Mouse (Mus musculus): ENCODE results near the gene Eif4a2.
"Not testable (repeated sequence)": the region's sequence is repeated elsewhere in the genome, so short reads cannot be mapped to it uniquely, and the experiment has no call there.

The Eif4a2 gene

DNA sequence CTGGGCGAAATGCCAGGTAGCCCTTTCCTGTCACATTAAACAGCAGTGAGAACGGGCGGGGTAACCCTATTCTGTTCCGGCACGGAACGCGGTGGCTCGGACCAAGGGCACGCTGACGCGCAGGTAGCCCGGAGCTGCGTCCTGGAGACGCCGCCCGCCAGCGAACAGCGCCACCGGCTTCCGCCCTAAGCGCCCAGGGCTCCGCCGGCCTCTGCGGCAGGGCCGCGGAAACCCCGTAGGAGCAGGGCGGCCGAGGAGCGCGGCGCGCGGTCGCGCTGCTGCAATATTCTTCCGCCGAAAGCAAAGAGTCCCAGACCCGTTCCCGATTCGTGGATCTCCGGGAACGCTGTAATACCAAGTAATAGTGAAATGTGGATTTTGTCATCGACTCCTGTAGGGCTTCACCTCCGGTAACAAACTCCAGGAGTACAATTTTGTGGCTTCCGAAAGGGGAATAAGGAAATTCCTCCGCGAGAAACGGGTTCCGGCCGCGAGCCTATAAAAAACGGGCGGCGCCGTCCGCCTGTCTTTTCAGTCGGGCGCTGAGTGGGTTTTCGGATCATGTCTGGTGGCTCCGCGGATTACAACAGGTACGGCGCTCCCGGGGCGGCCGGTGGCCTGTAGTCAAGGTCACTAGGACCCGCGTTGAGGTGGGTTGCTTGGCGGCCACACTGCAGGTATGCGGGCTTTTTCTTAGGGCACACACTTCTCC lies at the start of gene Eif4a2:
Gene Eif4a2, plus strand, starts transcription at position 214 of the 712 bp plus-strand sequence.
- peak; percentile 85 to 91 for DNase-seq (ENCODE audit: low spot score in 2 of 2)

DNA sequence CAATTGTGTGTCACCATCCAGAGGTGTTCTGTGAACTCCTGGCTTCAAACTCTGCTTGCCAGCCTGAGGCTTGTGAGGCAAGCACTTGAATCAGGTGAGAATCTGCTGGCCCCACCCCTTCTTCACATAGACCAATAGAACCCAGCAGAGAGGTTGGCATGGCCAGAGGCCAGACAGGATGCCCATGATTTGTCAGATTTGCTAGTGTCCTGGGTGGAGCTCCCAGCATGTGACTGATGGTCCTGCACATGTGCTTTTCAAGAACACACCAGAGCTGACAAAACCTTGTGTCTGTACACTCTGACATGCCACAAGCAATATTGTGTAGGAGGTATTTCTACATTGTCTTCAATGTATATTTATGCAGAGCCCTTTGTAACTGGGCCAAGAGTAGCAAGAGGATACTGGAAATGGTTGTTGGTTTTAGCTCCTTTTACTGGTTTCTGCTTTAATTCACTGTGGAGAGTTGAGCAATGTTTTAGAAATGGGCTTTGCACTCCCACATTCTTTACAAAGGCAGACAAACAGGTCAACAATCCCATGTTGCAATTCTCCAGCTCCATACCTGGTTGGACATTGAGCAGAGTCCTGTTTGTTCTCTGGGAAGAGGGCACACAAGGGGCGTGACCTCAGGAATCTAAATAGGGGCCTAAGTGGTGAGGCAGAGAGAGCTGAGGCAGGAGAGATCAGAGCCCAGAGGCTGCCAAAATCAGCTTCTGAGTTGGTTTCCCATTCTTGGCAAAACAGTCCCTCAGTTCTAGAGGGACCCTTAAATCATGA lies 49.4 kb upstream of the Eif4a2 start, which contains the start of gene Kng1:
Gene Kng1, plus strand, starts transcription at position 198 of the 780 bp plus-strand sequence.
- not testable (repeated sequence) for DNase-seq (ENCODE audit: low spot score in 2 of 2)

DNA sequence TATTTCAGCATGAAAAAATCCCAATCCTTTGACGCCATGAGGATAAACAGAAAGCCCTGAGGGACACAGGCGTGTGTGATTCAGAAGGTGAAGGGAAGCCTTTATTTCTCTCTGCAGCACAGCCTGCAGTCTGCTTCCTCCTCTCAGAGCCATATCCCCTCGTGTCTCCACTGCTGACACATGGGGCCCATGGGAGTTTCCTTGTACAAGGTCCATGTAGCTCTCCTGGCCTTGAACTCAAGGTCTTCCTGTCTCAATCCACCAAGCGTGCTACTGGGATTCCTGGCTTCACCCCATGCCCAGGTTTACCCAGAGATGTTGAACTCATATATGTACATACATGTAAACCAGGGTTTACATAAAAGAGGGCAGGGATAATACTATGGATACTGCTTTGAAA lies 47.6 kb upstream of the Eif4a2 start:
- DNase-seq (ENCODE audit: low spot score in 2 of 2) = not testable (repeated sequence)

DNA sequence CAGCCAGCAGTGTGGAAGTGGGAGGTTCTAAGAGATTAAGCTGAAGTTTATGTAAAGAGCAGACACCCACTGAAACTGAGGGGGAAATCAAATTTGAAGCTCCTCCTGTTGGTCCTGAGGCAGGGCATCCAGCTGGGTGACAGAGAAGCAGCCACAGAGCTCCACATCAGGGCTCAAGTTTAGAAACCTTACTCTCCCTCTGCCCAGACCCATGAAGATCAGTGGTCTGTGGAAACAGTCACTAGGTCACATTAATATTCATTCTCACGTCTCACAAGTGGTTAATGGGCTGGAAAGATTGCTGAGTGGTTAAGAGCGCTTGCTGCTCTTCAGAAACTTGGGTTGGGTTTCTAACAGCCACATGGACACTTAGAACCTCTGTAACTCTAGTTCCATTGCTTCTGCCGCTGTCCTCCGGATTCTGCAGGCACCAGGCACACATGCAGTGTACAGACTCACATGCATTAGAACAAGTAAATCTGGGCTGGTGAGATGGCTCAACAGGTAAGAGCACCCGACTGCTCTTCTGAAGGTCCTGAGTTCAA lies 46.4 kb upstream of the Eif4a2 start:
- DNase-seq (ENCODE audit: low spot score in 2 of 2) = not testable (repeated sequence)

DNA sequence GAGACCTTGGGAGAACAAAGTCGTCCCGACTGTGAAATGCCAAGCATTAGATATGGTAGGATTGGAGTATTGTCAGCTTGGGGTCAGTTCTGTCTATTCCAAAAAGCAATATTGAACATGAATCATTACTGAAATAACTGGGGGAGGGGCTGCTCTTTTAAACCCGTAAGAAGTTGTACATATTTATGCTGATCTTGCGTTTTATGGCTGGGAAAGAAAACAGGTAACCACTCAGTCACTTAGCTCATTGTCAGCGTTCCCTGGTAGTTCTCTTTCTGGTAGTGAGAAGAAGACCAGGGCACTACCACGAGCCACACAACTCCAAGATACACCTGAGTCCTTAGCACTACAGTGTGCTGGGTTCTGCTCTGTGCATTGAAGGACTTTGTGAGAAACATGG lies 29.7 kb upstream of the Eif4a2 start:
- not testable (repeated sequence) for DNase-seq (ENCODE audit: low spot score in 2 of 2)

DNA sequence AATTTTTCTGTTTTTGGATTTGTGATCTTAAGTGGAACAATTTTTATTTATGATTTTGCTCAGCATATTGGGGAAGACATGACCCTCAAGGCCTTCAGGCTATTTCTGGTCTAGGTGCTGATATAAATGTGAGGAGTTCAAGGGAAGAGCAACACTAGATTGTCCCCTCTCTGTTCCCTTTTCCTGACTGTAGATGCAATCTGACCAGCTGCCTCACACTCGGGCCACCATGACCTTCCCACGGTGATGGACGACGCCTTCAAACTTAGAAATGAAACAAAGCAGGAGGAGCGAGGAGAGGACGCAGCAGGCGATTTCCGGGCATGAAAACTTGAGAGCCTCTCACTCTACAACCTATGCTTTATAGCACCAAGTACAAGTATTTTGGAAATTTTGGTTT lies 20.1 kb upstream of the Eif4a2 start:
- not testable (repeated sequence) for DNase-seq (ENCODE audit: low spot score in 2 of 2)

DNA sequence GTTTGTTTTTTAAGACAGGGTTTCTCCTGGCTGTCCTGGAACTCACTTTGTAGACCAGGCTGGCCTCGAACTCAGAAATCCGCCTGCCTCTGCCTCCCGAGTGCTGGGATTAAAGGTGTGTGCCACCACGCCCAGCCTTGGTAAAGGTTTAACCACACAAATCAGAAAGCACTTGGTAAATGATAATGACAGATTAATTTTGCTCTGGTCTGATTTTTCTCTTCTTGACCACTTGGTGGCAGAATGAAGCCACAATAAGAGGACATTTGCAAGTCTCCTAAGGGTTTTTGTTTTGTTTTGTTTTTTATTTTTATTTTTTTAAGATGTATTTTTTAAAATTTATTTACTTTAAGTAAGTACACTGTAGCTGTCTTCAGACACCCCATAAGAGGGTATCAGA lies 19.5 kb upstream of the Eif4a2 start:
- not testable (repeated sequence) for DNase-seq (ENCODE audit: low spot score in 2 of 2)

DNA sequence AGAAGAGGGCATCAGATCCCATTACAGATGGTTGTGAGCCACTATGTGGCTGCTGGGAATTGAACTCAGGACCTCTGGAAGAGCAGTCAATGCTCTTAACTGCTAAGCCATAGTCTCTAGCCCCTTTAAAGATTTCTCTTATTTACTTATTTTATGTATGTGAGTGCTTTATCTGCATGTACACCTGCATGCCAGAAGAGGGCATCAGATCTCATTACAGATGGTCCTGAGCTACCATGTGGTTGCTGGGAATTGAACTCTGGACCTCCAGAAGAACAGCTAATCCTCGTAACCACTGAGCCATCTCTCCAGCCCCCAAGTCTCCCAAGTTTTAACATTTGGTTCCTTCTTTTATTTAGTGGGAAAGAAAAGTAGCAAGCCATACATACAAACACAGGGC lies 18.8 kb upstream of the Eif4a2 start:
- DNase-seq (ENCODE audit: low spot score in 2 of 2) = not testable (repeated sequence)

DNA sequence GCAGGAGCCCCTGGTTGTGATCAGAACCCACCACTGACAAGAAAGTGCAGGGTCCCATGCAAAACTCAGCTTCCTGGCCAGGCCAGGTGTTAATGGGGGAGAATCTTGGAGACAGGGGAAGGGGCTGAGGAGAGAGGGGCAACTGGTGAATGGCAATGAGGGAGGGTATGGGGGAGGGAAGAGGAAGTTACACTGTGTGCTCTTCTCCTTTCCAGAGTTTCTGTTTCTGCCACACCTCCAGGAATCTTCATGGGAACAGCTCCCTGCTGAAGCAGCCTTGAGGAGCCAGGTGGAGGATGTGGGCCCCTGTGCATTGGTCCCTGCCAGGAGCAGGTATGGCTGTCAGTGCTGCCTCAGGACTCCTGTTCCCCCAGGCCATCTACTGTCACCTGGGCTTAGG lies 15.9 kb upstream of the Eif4a2 start:
- not testable (repeated sequence) for DNase-seq (ENCODE audit: low spot score in 2 of 2)

DNA sequence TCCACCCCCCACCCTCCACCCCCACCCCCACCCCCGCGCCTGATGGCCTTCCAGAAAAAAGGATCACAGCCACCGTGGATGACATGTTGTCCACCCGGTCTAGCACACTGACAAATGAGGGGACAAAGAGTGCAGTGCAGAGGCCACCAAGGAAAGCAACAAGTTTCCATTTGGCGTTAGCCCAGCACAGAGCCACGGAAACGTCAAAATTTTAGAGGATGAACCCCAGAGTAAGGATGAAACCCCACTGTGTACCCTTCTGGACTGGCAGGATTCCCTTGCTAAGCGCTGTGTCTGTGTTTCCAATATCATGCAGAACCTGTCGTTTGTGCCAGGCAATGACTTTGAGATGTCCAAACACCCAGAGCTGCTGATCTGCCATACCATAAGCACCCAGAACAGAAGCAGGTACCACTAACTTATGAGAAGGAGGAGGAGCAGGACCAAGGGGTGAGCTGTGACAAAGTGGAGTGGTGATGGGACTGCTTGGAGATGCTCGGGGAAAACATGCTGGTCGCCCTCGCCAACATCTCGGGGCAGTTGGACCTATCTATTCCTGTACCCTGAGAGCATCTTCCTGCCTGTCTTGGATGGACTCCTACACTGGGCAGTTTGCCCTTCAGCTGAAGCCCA lies 13.8 kb upstream of the Eif4a2 start:
- DNase-seq (ENCODE audit: low spot score in 2 of 2) = no peak

DNA sequence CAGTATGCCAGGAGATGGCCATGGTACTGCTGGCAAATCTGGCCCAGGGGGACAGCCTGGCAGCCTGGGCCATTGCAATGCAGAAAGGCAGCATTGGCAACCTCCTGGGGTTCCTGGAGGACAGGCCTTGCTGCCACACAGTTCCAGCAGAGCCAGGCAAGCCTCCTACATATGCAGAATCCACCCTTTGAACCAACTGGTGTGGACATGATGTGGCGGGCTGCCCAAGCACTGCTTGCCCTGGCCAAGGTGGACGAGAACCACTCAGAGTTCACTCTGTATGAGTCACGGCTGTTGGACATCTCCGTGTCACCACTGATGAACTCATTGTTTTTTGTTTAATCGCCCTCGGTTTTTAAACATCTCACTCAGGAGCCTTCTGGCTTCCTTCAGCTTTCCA lies 13.1 kb upstream of the Eif4a2 start:
- DNase-seq (ENCODE audit: low spot score in 2 of 2) = no peak

DNA sequence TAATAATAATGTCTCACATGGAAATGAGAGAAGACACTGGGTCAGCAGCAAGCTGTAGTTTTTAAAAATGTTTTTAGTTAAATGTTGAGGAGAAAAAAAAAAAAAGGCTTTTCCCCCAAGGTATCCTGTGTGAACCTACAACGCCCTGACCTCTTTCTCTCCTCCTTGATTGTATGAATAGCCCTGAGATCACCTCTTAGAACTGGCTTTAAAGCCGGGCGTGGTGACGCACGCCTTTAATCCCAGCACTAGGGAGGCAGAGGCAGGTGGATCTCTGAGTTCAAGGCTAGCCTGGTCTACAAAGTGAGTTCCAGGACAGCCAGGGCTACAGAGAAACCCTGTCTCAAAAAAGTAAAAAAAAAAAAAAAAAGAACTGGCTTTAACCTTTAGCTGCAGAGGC lies 11.7 kb upstream of the Eif4a2 start:
- DNase-seq (ENCODE audit: low spot score in 2 of 2) = not testable (repeated sequence)

DNA sequence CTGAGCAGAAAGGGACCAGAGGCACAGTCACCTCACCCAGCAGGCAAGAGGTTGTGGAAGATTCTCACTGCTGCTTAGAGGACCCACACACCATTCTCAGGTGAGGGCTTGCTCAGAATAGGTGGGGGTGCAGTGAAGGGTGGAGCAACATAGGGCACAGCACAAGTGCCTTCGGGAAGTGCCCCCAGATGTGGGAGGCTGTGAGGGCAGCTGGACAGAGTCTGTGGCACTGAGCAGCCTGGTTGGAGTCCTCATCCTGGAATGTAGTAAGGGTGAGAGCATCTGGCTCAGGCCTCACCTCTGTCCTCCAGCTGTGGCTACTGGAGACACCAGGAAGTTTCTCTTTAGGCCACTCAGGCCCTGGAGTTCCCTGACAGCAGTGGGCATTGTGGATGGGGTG lies 10.4 kb upstream of the Eif4a2 start:
- not testable (repeated sequence) for DNase-seq (ENCODE audit: low spot score in 2 of 2)

DNA sequence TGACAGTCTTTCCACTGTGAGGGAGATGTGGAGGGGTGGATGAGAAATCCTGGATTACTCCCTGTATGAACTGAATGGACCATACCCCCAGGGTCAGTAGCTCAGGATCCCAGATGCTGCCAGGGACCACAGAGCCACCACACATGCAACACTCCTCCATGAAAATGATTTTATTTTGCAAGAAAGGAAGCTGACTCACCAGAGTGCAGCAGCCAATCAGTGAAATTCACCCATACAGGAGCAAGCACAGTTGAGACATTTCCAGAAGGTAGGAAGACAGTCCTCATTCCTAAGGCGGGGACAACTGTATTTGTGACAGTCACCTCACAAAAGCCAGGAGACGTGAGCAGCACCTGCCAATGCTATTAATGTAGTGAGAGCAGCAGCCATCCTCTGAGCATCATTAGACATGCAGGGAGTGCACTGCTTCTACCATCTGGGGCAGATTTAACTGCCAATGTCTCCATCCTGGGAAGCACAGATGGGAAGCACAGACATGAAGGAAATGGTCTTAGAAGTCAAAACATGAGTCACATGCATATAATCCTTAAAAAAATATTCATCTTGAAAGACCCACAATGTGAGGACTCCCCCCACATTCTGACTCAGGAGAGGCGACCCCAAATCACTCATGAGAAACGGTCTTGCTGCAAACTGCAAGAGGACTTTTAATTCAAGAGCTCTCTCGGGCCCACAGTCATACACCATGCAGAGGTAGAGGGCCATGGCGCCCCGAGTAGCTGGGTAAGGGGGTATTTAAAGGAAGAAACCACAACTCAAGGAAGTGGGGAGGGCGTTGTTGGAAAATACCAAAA lies 9.7 kb upstream of the Eif4a2 start:
- DNase-seq (ENCODE audit: low spot score in 2 of 2) = not testable (repeated sequence)

DNA sequence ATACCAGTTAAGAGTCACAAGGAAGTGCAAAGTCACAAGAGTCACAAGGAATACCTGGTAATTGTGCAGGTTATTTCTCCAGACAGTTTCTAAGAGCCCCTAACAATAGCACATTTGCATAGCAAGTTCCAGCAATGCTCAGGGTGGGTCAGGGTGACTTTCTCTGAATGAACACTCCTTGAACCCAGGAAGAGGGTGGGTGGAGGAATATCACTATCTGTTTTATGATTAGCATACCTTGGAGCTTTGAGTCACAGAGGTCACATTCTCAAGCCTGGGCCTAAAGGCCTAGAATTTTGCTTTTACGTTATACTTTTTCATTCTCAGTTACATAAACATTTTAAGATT lies 9.2 kb upstream of the Eif4a2 start:
- DNase-seq (ENCODE audit: low spot score in 2 of 2) = not testable (repeated sequence)

DNA sequence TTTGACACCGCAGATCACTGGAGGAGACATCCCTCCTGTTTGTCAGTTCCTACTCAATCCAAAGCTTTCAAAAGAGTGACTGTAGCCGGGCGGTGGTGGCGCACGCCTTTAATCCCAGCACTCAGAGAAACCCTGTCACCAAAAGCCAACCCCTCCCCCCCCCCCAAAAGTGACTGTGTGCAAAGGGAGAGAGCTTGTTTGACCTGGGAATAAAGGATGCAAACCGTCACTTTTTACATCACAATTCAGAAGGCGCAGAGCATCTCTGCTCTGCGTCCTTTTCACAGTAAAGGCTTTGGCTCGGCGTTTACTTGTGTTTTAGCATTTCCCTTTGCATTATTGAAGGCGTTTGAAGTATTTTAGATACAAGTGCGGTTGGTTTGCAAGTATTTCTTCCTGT lies 7.6 kb upstream of the Eif4a2 start:
- no peak for DNase-seq (ENCODE audit: low spot score in 2 of 2)

DNA sequence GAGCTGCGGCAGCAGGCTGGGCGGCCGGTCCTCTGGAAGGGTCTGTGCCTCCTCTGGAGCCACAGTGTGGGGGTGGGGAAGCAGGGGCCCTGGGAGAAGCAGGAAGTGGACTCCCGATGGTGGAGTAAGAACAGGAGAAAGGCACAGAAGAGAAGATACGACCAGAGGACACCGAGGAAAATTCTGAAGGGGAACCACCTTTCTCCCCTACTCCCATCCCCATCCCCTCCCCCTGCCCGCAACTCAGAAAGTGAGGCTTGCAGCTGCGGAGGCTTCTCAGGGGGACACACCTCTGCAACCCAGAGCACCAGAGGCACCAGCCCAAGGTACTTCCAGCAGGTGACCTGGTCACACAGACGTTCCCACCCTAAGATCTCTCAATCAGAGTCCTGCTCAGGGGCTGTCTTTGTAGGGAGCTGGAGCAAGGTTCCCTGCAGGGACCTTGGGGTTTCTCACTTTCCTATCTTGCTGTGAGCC lies 7.1 kb upstream of the Eif4a2 start:
- no peak for DNase-seq (ENCODE audit: low spot score in 2 of 2)

DNA sequence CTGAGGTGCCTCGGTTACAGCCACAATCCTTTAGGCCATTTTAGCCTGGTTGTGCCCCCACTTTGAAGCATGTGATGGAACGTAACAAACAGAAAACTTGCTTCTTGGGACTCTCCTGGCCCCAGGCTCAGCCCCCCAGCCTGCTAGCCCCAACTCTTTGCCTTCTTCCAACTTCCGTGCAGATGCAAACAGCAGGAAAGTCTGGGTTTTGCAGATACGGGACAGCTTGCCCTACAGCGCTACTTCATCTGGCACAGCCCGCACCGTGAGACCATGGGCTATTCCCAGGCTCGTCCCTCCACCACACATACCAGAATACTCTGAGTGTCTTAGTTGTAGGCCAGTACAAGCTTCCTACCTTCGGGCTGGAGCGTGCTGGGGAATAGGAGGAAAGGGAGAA lies 6.6 kb upstream of the Eif4a2 start:
- DNase-seq (ENCODE audit: low spot score in 2 of 2) = no peak

DNA sequence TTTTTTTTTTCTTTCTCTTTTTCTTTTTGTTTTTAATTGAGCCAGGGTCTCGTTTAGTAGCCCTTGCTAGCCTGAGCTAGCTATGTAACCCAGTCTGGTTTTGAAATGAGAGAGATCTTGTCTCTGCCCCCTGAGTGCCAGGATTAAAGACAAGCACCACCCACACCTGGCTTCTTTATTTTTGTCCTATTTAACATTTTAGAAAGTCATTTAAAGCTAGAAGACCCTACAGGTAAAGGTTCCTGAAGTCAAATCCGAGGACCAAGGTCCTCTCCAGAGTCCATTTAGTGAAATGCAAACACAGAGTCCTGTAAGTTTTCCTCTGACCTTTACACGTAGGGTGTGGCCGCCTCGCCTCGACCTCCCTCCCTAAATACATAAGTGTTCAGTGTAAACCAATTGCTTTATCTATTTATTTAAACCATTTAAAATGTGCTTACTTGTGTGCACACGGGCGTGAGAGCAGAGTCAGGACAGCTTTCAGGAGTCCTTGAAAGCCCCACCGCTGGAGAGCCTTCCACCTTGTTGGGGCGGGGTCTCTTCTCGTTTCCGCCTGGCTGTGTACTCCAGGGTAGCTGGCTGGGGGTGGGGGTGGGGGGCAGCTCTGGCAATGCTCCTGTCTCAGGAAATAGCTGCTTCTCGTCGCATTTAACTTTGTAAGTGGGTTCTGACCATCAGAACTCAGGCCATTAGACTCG lies 4.8 kb upstream of the Eif4a2 start:
- DNase-seq (ENCODE audit: low spot score in 2 of 2) = no peak

DNA sequence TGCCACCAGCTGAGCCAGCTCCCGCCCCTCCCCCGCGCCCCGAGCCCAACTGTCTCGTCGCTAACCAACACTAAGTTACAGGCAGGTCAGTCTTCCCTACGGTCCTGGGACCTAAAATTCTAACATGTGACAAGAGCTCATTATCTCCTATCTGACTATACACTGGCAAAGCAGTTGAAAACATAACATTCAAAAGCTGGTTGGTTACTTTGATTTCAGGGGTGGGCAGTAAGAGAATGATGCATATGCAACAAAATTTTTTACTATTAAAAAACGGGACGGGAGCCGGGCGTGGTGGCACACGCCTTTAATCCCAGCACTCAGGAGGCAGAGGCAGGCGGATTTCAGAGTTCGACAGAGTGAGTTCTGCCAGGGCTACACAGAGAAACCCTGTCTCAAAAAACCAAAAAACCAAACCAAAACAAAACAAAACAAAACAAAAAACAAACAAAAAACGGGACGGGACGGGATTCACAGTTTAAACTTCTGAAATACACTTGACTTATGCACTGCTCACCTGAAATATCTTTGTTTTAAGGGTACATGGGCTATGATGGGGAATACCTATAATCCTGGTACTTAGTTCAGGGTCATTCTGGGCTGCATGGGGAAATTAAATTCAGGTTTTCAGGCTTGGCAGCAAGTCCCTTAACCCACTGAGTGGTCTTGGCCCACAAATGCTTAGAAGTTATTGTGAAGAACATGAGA lies 4.1 kb upstream of the Eif4a2 start:
- DNase-seq (ENCODE audit: low spot score in 2 of 2) = no peak

Data from spleen, postnatal 14 days (tissue).